Mouse (Mus musculus) intestine, postnatal 0 days (tissue): Measurements from ENCODE around the gene Mreg. TPM values are rescaled to one million over a fixed set of nuclear protein-coding genes. Genes with fewer than 3 reads are reported as not detected.

ENCODE experiments used
- ATAC-seq: fragments of 200-750 bp; cut with Nextera tagmentation; 2 replicates; pipeline ENCODE4 v1.8.0; 2017; ENCODE audit warnings: mild to moderate bottlenecking, moderate TSS enrichment, moderate library complexity
- H3K27ac ChIP-seq: fragments of 300-500 bp; sonication (generic); 2 replicates; pipeline ENCODE4 v1.5.1; 2014; ENCODE audit warnings: mild to moderate bottlenecking, low read depth, low read length, moderate library complexity
- H3K27me3 ChIP-seq: fragments of 300-500 bp; sonication (generic); replicated peaks from 2 replicates; pipeline ENCODE4 v1.6.1; 2014; ENCODE audit warnings: low read length, mixed read lengths; ENCODE audit not compliant: control insufficient read depth, insufficient read depth
- H3K36me3 ChIP-seq: fragments of 300-500 bp; sonication (generic); 2 replicates; pipeline ENCODE4 v1.6.1; 2014; ENCODE audit warnings: mild to moderate bottlenecking, moderate library complexity; ENCODE audit not compliant: control insufficient read depth, insufficient read depth
- H3K4me1 ChIP-seq: fragments of 300-500 bp; sonication (generic); replicated peaks from 2 replicates; pipeline ENCODE4 v1.6.1; 2014; ENCODE audit warnings: antibody characterized with exemption, low read length, mixed read lengths; ENCODE audit not compliant: control insufficient read depth, insufficient read depth
- H3K4me2 ChIP-seq: fragments of 300-500 bp; sonication (generic); replicated peaks from 2 replicates; pipeline ENCODE4 v1.6.1; 2014; ENCODE audit warnings: low read depth, mild to moderate bottlenecking, moderate library complexity
- H3K4me3 ChIP-seq: fragments of 300-500 bp; sonication (generic); 2 replicates; pipeline ENCODE4 v1.5.1; 2014; ENCODE audit warnings: low read depth, low read length
- H3K9ac ChIP-seq: fragments of 300-500 bp; sonication (generic); 2 replicates; pipeline ENCODE4 v1.6.1; 2014; ENCODE audit warnings: mild to moderate bottlenecking, low read depth, low read length
- H3K9me3 ChIP-seq: fragments of 300-500 bp; sonication (generic); 2 replicates; pipeline ENCODE4 v1.6.1; 2016; ENCODE audit warnings: mixed run types; ENCODE audit not compliant: control insufficient read depth
- CTCF ChIP-seq: sonication (generic); IDR thresholded peaks from 2 replicates; pipeline ENCODE4 v1.5.1; 2016; ENCODE audit warnings: low read depth, mild to moderate bottlenecking, control low read depth, antibody characterized with exemption, moderate library complexity
- whole genome bisulfite sequencing: fragments of 180-500 bp; shearing (Covaris S2); extraction: QIAGEN DNeasy Blood & Tissue Kit; methylation state at CpG from one replicate; pipeline ENCODE4 v1.1.7; 2014; 5-methylcytosine and 5-hydroxymethylcytosine counted together
- polyA plus RNA-seq: library from polyadenylated mRNA; unstranded; fragments of >200 nt; fragmentation: Nextera tagmentation; extraction: Ambion mirVana; gene quantifications from 2 replicates; pipeline ENCODE4 v1.2.1, GENCODE M21; 2015

Mreg gene
- polyA plus RNA-seq, 1 experiment from 2014 or later, result 26.6 TPM

DNA sequence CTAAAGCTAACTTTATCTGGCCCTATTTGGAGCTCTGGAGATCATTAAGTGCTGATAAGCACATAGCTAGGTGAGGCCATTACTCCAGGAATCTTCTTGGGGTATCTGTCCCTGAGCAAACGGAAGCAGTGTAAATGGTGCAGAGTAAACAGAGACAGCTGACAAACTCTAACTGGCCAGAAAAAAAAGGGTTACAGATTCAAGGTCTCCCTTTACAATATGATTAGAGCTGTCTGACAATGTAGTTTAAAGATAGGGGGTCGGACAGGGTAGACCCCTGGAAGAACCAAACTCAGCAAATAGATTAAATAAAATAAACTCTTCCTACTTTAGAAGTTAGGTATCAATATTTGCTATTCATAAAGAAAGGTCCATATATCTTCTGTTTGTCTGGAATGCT, 6.5 kb upstream of the Mreg start:
- Histone ChIP-seq H3K4me2 (no peak overlapping the region), H3K36me3 (no peaks in the 10 kb centered on the region), H3K27me3 (no peaks in the 10 kb centered on the region), H3K9ac (no peak overlapping the region), H3K4me3 (no peak overlapping the region), H3K4me1 (no peaks in the 10 kb centered on the region; the same call in 1 of the 2 replicates), H3K27ac (no peak overlapping the region), H3K9me3 (no peaks in the 10 kb centered on the region)
- TF ChIP-seq CTCF, result no peak
- WGBS, result 31% methylated on average over 2 of the region's 2 CpGs
- no peak for ATAC-seq

DNA sequence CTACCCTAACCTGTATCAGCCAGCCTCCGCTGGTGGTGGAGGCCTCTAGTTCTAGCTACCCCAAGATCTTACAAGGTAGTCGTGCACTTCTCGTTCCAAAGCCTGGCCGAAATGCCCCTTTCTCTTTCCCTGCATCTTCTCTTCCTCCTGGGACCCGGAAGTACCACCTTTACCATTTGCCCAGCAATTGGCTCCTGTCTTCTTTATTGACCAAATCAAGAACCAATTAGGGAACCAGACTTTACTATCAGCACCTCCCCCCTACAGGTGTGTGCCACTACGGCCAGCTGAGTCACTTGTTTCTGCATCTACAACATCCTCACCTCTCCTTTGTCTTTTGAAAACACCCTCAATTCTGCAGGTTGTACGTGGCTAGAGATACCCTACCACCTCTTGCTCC, 4.7 kb upstream of the Mreg start:
- WGBS, result 86% methylated on average over 7 of the region's 7 CpGs
- TF ChIP-seq CTCF, result no peak
- Histone ChIP-seq H3K36me3 (no peaks in the 10 kb centered on the region), H3K4me2 (no peak overlapping the region), H3K4me3 (no peak overlapping the region), H3K9ac (no peak overlapping the region), H3K27ac (no peak overlapping the region), H3K9me3 (no peaks in the 10 kb centered on the region), H3K27me3 (no peaks in the 10 kb centered on the region), H3K4me1 (no peaks in the 10 kb centered on the region; the same call in 1 of the 2 replicates)
- ATAC-seq, result no peak

DNA sequence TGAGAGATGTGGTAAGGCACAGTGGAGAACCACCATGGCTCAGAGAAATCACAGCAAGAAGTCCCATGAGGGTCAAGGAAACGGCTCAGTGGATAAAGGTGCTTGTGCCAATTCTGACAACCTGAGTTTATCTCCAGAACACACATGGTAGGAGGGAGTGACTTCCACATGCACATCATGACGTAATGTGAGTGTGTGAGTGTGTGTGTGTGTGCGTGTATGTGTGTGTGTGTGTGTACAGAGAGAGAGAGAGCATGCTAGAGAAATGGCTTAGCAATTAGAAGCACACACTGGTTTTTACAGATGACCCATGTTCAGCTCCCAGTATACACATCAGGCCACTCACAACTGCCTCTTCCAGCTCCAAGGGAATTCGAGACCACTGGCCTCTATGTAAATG, 3.1 kb upstream of the Mreg start:
- Histone ChIP-seq H3K36me3 (no peaks in the 10 kb centered on the region), H3K9ac (no peak overlapping the region), H3K9me3 (no peaks in the 10 kb centered on the region), H3K4me2 (no peak overlapping the region), H3K4me3 (no peak overlapping the region), H3K4me1 (no peaks in the 10 kb centered on the region; the same call in 1 of the 2 replicates), H3K27ac (no peak overlapping the region), H3K27me3 (no peaks in the 10 kb centered on the region)
- ATAC-seq, result no peak
- no peak for TF ChIP-seq CTCF
- WGBS, result 73% methylated on average over 4 of the region's 4 CpGs

DNA sequence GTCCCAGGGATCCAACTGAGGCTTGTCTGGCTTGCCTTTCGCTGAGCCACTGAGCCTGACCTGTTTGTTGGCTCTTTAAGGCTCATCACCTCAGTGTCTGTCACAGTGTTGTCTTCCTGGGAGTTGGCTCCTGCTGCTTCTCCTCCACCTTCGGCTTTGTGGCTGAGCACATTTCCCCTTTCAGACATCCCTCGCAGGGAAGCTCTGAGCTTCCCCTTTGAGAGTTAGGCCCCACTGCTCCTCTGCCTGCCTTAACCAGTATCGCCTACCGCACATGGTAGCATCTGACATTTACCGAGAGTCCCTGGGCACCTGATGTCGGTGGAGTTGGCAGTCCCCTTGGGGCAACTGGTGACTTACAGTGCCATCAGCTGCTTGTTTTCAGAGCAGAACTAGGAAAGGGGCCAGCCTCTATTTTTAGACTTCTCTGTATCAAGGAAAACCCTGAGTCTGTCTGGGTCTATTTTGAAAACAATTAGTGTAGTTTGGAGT, 2.4 kb upstream of the Mreg start:
- no peak for ATAC-seq
- Histone ChIP-seq H3K4me1 (no peaks in the 10 kb centered on the region; the same call in 1 of the 2 replicates), H3K9me3 (no peaks in the 10 kb centered on the region), H3K36me3 (no peaks in the 10 kb centered on the region), H3K4me2 (no peak overlapping the region), H3K4me3 (no peak overlapping the region), H3K27ac (no peak overlapping the region), H3K9ac (no peak overlapping the region), H3K27me3 (no peaks in the 10 kb centered on the region)
- WGBS, result 66% methylated on average over 7 of the region's 7 CpGs
- TF ChIP-seq CTCF, result no peak

DNA sequence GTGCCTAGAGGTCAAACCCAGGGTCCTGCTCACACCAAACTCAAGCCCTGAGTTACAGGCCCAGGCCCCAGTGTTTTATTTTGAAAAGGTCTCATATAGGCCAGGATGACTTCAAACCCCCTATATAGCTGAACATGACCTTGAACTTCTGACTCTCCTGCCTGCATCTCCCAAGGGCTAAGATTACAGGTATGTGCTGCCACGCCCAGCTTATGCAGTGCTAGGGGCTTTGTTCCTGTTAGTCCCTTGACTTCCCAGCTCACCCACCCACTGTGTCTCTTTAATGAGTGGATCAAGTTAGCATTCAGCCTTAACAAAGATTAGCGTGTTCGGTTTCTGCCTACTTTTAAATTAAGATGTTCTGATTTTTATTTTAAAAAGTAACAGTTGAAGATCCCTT, 1.8 kb upstream of the Mreg start:
- Histone ChIP-seq H3K4me1 (no peaks in the 10 kb centered on the region; the same call in 1 of the 2 replicates), H3K4me3 (no peak overlapping the region), H3K4me2 (no peak overlapping the region), H3K9me3 (no peaks in the 10 kb centered on the region), H3K9ac (no peak overlapping the region), H3K36me3 (no peaks in the 10 kb centered on the region), H3K27ac (no peak overlapping the region), H3K27me3 (no peaks in the 10 kb centered on the region)
- WGBS, result 97% methylated on average over 3 of the region's 3 CpGs
- no peak for TF ChIP-seq CTCF
- no peak for ATAC-seq

DNA sequence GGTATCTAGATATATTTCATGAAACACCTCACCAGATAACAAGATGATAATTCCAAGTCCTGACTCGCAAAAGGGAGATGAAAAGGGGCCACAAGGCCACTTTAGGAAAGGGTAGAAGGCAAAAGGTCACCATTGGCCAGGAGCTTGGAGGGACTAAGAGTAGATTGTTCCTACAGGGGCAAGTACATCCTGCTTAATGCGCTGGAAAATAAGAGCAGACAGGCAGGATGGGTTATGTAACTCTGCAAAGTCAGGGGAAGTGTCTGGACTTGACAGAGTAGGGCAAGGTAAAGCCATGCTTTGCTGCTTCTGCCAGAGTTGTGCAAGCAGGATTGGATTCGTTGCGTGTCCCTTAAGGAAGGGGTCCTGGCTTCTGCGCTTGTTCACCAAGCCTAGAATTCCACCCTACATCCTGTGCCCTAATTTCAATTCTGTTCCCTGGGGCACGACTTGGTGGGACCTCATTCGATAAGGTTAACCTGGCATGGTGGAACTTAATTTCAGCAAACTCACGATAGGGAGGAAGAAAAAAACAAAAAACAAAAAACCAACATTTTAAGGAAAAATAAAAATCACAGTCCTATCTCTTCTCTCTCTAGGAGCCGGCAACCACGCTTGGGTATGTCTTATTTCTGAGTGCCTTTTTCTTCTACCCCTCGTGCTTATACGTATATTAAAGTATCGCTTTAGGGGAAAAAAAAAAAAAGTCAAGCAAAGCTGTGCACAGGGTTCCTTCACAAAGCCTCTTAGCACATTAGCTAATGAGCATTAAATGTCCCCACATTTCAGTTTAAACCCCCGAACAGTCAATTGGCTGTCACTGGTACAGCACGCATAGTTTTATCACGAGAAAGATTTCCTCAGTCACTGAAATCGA, 1.1 kb downstream of the Mreg start:
- H3K36me3 ChIP-seq, result no peaks in the 10 kb centered on the region
- ATAC-seq, result no peak
- no peaks in the 10 kb centered on the region for H3K27me3 ChIP-seq
- H3K4me2 ChIP-seq, result peak overlapping the region; percentile 98
- H3K9ac ChIP-seq, result peak overlapping the region; percentile 75; the same call in 1 of the 2 replicates
- no peak for TF ChIP-seq CTCF
- H3K4me3 ChIP-seq, result peak overlapping the region; percentile 79
- H3K9me3 ChIP-seq, result no peaks in the 10 kb centered on the region
- no peak overlapping the region for H3K27ac ChIP-seq
- 17% methylated on average over 17 of the region's 17 CpGs for WGBS
- no peaks in the 10 kb centered on the region for H3K4me1 ChIP-seq
